Mouse (Mus musculus): Measurements from ENCODE around the gene Ctsm.
"Not testable (repeated sequence)": the region's sequence is repeated elsewhere in the genome, so short reads cannot be mapped to it uniquely, and the experiment has no call there.

Gene Ctsm

DNA sequence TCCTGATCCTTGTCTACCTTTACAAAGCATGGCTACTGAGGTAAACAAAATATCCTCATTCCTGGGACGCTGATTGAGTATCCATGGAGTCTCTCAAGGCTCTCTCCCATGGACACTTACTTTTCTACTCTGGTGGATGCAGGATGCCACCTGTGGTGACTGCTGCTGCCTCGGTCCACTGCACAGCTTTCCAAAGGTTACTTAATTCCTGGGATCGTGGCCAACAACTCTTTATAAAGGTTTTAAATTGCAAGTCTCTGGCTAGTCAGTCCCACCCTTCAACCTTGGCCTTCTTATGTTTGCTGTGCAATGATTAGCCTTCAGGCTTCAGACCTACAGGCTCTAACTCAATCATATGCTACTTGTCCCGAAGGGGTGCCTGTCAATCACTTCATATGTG is at the start of gene Ctsm:
TSS of gene Ctsm (minus strand) at position 209 of the 400 bp plus-strand sequence.
- DNase-seq (ENCODE audit: low read depth, low spot score), result no peak

DNA sequence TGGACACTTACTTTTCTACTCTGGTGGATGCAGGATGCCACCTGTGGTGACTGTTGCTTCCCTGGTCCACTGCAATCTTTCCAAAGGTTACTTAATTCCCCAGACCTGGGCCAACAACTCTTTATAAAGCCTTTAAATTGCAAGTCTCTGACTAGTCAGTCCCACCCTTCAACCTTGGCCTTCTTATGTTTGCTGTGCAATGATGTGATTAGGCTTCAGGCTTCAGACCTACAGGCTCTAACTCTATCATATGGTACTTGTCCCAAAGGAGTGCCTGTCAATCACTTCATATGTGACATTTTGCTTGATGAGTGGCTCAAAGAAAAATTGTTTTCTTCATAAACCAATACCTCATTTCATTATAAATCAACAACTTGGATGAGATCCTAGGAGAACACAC is 28.4 kb upstream of the Ctsm start, which contains the start of gene Cts3:
TSS of gene Cts3 (minus strand) at position 101 of the 400 bp plus-strand sequence.
- no peak for DNase-seq (ENCODE audit: low read depth, low spot score)

DNA sequence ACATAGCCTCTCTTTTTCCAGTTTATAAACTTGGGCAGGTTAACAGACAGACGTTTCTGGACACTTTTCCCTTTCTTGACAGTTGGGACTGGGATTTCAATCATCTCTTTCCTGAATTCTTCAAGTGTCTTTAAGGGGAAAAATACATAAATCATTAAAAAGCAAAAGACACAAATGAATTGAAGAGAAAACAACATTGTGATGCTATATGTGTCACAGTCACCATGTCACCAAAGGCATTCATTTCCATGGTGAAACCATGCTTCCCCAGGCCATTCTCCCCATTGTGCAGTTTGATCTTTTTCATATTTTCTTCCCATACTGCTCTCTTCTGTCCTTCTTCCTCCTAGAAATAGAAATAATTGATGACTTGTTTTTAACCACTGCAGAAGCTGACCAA is 26.4 kb upstream of the Ctsm start, which contains the start of gene Gm49352:
TSS of gene Gm49352 (minus strand) at position 101 of the 400 bp plus-strand sequence.
- DNase-seq (ENCODE audit: low read depth, low spot score), result not testable (repeated sequence)
